Mouse (Mus musculus): Measurements from ENCODE around the gene Ece2. TPM values are rescaled to one million over a fixed set of nuclear protein-coding genes. Genes with fewer than 3 reads are reported as not detected.
A peak's percentile ranks its signal among the peaks of the same experiment; 100 is the strongest.
"Not testable (repeated sequence)": the region's sequence is repeated elsewhere in the genome, so short reads cannot be mapped to it uniquely, and the experiment has no call there.

The Ece2 gene
- polyA plus RNA-seq, 1 experiment from 2014 or later: 3.4 TPM

- no peak overlapping the region for H3K9ac ChIP-seq (ENCODE audit: low read length)
- H3K4me1 ChIP-seq (ENCODE audit: control insufficient read depth, insufficient read depth, low read length): no peaks in the 10 kb centered on the region
- H3K9me3 ChIP-seq (ENCODE audit: control insufficient read depth, low read length): no peaks in the 10 kb centered on the region
- H3K4me2 ChIP-seq (ENCODE audit: low read depth, severe bottlenecking): no peak overlapping the region
- no peak overlapping the region for H3K4me3 ChIP-seq (ENCODE audit: low read depth, low read length)
- H3K27ac ChIP-seq (replicated peaks; ENCODE audit: low read depth, low read length): no peak overlapping the region
- no peak for ATAC-seq (ENCODE audit: insufficient number of reproducible peaks, low FRiP score, low TSS enrichment, low read depth)
- no peak for DNase-seq (ENCODE audit: low spot score)
- no peaks in the 10 kb centered on the region for H3K27me3 ChIP-seq (ENCODE audit: control insufficient read depth, insufficient read depth, low read length)
- WGBS: 87% methylated on average over 7 of the region's 7 CpGs
- H3K36me3 ChIP-seq (ENCODE audit: control insufficient read depth, insufficient read depth, low read length): no peaks in the 10 kb centered on the region
Observed at GRCm38 (mm10) chr16:20643911-20644310, 14.3 kb downstream of the Ece2 start.

- peak within 1 kb of the TSS; percentile 83 for H3K9ac ChIP-seq (ENCODE audit: low read length)
- peak within 1 kb of the TSS; percentile 78 for H3K4me2 ChIP-seq (ENCODE audit: low read depth, severe bottlenecking)
- peak; percentile 97 for DNase-seq (ENCODE audit: low spot score)
- WGBS: 2% methylated on average over 46 of the region's 46 CpGs
- no peaks in the 10 kb centered on the region for H3K27me3 ChIP-seq (ENCODE audit: control insufficient read depth, insufficient read depth, low read length)
- no peaks in the 10 kb centered on the region for H3K9me3 ChIP-seq (ENCODE audit: control insufficient read depth, low read length)
- peak; percentile 93 for ATAC-seq (ENCODE audit: insufficient number of reproducible peaks, low FRiP score, low TSS enrichment, low read depth)
- H3K4me3 ChIP-seq (ENCODE audit: low read depth, low read length): peak within 1 kb of the TSS; percentile 92
- H3K36me3 ChIP-seq (ENCODE audit: control insufficient read depth, insufficient read depth, low read length): peaks cover 11% of the 10 kb centered on the region; the same call in 1 of the 2 replicates
- H3K27ac ChIP-seq (replicated peaks; ENCODE audit: low read depth, low read length): 0 out of 2 replicates have a peak within 1 kb of the TSS, but pooled peaks have one; percentile 42
- H3K4me1 ChIP-seq (ENCODE audit: control insufficient read depth, insufficient read depth, low read length): peaks cover 7% of the 10 kb centered on the region; the same call in 1 of the 2 replicates
Observed at GRCm38 (mm10) chr16:20651076-20651946, 21.7 kb downstream of the Ece2 start, which contains the start of gene Psmd2. TSS of gene Psmd2 (plus strand) at chr16:20651652.

- ATAC-seq (ENCODE audit: insufficient number of reproducible peaks, low FRiP score, low TSS enrichment, low read depth): peak; percentile 40
Observed at GRCm38 (mm10) chr16:20651947-20652310, 22.3 kb downstream of the Ece2 start.

GRCm38 (mm10) chr16:20653315-20653714 is 23.7 kb downstream of the Ece2 start:
- Histone ChIP-seq H3K4me3 (ENCODE audit: low read depth, low read length) (no peak overlapping the region), H3K4me2 (ENCODE audit: low read depth, severe bottlenecking) (no peak overlapping the region), H3K9ac (ENCODE audit: low read length) (no peak overlapping the region), H3K36me3 (ENCODE audit: control insufficient read depth, insufficient read depth, low read length) (peaks cover 24% of the 10 kb centered on the region; the same call in 1 of the 2 replicates), H3K27me3 (ENCODE audit: control insufficient read depth, insufficient read depth, low read length) (no peaks in the 10 kb centered on the region), H3K27ac (replicated peaks; ENCODE audit: low read depth, low read length) (no peak overlapping the region), H3K4me1 (ENCODE audit: control insufficient read depth, insufficient read depth, low read length) (peaks cover 7% of the 10 kb centered on the region; the same call in 1 of the 2 replicates), H3K9me3 (ENCODE audit: control insufficient read depth, low read length) (no peaks in the 10 kb centered on the region)
- WGBS: 57% methylated on average over 2 of the region's 2 CpGs
- ATAC-seq (ENCODE audit: insufficient number of reproducible peaks, low FRiP score, low TSS enrichment, low read depth) (no peak), DNase-seq (ENCODE audit: low spot score) (no peak)

More at GRCm38 (mm10) chr16:20651947-20652310, 22.3 kb downstream of the Ece2 start:
- no peak for DNase-seq (ENCODE audit: low spot score)
- WGBS: 11% methylated on average over 12 of the region's 12 CpGs
- peaks cover 17% of the 10 kb centered on the region; the same call in 1 of the 2 replicates for H3K36me3 ChIP-seq (ENCODE audit: control insufficient read depth, insufficient read depth, low read length)
- no peaks in the 10 kb centered on the region for H3K27me3 ChIP-seq (ENCODE audit: control insufficient read depth, insufficient read depth, low read length)
- peaks cover 7% of the 10 kb centered on the region; the same call in 1 of the 2 replicates for H3K4me1 ChIP-seq (ENCODE audit: control insufficient read depth, insufficient read depth, low read length)
- H3K4me2 ChIP-seq (ENCODE audit: low read depth, severe bottlenecking): peak overlapping the region; percentile 78
- H3K27ac ChIP-seq (replicated peaks; ENCODE audit: low read depth, low read length): no peak overlapping the region
- H3K9me3 ChIP-seq (ENCODE audit: control insufficient read depth, low read length): no peaks in the 10 kb centered on the region
- H3K9ac ChIP-seq (ENCODE audit: low read length): peak overlapping the region; percentile 83
- H3K4me3 ChIP-seq (ENCODE audit: low read depth, low read length): peak overlapping the region; percentile 92

- no peak overlapping the region for H3K4me3 ChIP-seq (ENCODE audit: low read depth, low read length)
- no peaks in the 10 kb centered on the region for H3K9me3 ChIP-seq (ENCODE audit: control insufficient read depth, low read length)
- H3K9ac ChIP-seq (ENCODE audit: low read length): no peak overlapping the region
- H3K4me2 ChIP-seq (ENCODE audit: low read depth, severe bottlenecking): no peak overlapping the region
- H3K27me3 ChIP-seq (ENCODE audit: control insufficient read depth, insufficient read depth, low read length): no peaks in the 10 kb centered on the region
- H3K27ac ChIP-seq (replicated peaks; ENCODE audit: low read depth, low read length): no peak overlapping the region
- 91% methylated on average over 4 of the region's 4 CpGs for WGBS
- 0 out of 2 replicates have a peak, but pooled peaks cover 2% of the 10 kb centered on the region for H3K4me1 ChIP-seq (ENCODE audit: control insufficient read depth, insufficient read depth, low read length)
- peaks cover 50% of the 10 kb centered on the region for H3K36me3 ChIP-seq (ENCODE audit: control insufficient read depth, insufficient read depth, low read length)
- DNase-seq (ENCODE audit: low spot score) (no peak), ATAC-seq (ENCODE audit: insufficient number of reproducible peaks, low FRiP score, low TSS enrichment, low read depth) (no peak)
Observed at GRCm38 (mm10) chr16:20657661-20658060, 28.0 kb downstream of the Ece2 start.

GRCm38 (mm10) chr16:20668013-20668412 is 38.4 kb downstream of the Ece2 start, which contains the start of gene Eif4g1:
TSS of gene Eif4g1 (plus strand) at chr16:20668313.
- not testable (repeated sequence) for H3K4me2 ChIP-seq (ENCODE audit: low read depth, severe bottlenecking); ATAC-seq (ENCODE audit: insufficient number of reproducible peaks, low FRiP score, low TSS enrichment, low read depth); H3K36me3 ChIP-seq (ENCODE audit: control insufficient read depth, insufficient read depth, low read length); H3K9ac ChIP-seq (ENCODE audit: low read length); H3K27me3 ChIP-seq (ENCODE audit: control insufficient read depth, insufficient read depth, low read length); H3K27ac ChIP-seq (replicated peaks; ENCODE audit: low read depth, low read length); H3K9me3 ChIP-seq (ENCODE audit: control insufficient read depth, low read length); H3K4me3 ChIP-seq (ENCODE audit: low read depth, low read length); DNase-seq (ENCODE audit: low spot score); H3K4me1 ChIP-seq (ENCODE audit: control insufficient read depth, insufficient read depth, low read length)
- WGBS: 96% methylated on average over 5 of the region's 6 CpGs

- Histone ChIP-seq H3K9me3 (ENCODE audit: control insufficient read depth, low read length) (no peaks in the 10 kb centered on the region), H3K9ac (ENCODE audit: low read length) (no peak overlapping the region), H3K27me3 (ENCODE audit: control insufficient read depth, insufficient read depth, low read length) (no peaks in the 10 kb centered on the region), H3K4me3 (ENCODE audit: low read depth, low read length) (no peak overlapping the region), H3K36me3 (ENCODE audit: control insufficient read depth, insufficient read depth, low read length) (peaks cover 3% of the 10 kb centered on the region; the same call in 1 of the 2 replicates), H3K4me2 (ENCODE audit: low read depth, severe bottlenecking) (no peak overlapping the region), H3K27ac (replicated peaks; ENCODE audit: low read depth, low read length) (no peak overlapping the region), H3K4me1 (ENCODE audit: control insufficient read depth, insufficient read depth, low read length) (peaks cover 12% of the 10 kb centered on the region)
- no peak for DNase-seq (ENCODE audit: low spot score)
- WGBS: 90% methylated on average over 3 of the region's 3 CpGs
- ATAC-seq (ENCODE audit: insufficient number of reproducible peaks, low FRiP score, low TSS enrichment, low read depth): no peak
Observed at GRCm38 (mm10) chr16:20670291-20670690, 40.7 kb downstream of the Ece2 start.

GRCm38 (mm10) chr16:20671886-20672285 is 42.3 kb downstream of the Ece2 start:
- H3K27ac ChIP-seq (replicated peaks; ENCODE audit: low read depth, low read length): no peak overlapping the region
- DNase-seq (ENCODE audit: low spot score): no peak
- 0 out of 2 replicates have a peak, but pooled peaks have one; percentile 6 for ATAC-seq (ENCODE audit: insufficient number of reproducible peaks, low FRiP score, low TSS enrichment, low read depth)

More at GRCm38 (mm10) chr16:20671886-20672285, 42.3 kb downstream of the Ece2 start:
- WGBS: 30% methylated on average over 6 of the region's 6 CpGs
- H3K4me1 ChIP-seq (ENCODE audit: control insufficient read depth, insufficient read depth, low read length): peaks cover 12% of the 10 kb centered on the region
- peak overlapping the region; percentile 96 for H3K4me3 ChIP-seq (ENCODE audit: low read depth, low read length)
- peak overlapping the region; percentile 39; the same call in 1 of the 2 replicates for H3K4me2 ChIP-seq (ENCODE audit: low read depth, severe bottlenecking)
- H3K36me3 ChIP-seq (ENCODE audit: control insufficient read depth, insufficient read depth, low read length): peaks cover 14% of the 10 kb centered on the region
- H3K9ac ChIP-seq (ENCODE audit: low read length): no peak overlapping the region
- no peaks in the 10 kb centered on the region for H3K27me3 ChIP-seq (ENCODE audit: control insufficient read depth, insufficient read depth, low read length)
- no peaks in the 10 kb centered on the region for H3K9me3 ChIP-seq (ENCODE audit: control insufficient read depth, low read length)

All from limb, embryonic 11.5 days (tissue).